Mouse (Mus musculus) common myeloid progenitor, adult 5-6 weeks (primary cell): ENCODE measurements around the gene Htra3. TPM values are rescaled to one million over a fixed set of nuclear protein-coding genes. Genes with fewer than 3 reads are reported as not detected.
A peak's percentile ranks its signal among the peaks of the same experiment; 100 is the strongest.

ENCODE experiments used
- ATAC-seq: replicated peaks from 2 replicates; pipeline ENCODE4 v1.8.0; 2016; ENCODE audit warnings: low read depth, mild to moderate bottlenecking, moderate TSS enrichment, inconsistent platforms; ENCODE audit not compliant: poor library complexity, severe bottlenecking
- total RNA-seq: library from RNA; stranded (forward); fragments of 200-1000, 187-1606 nt; gene quantifications from 2 replicates; pipeline ENCODE4 v1.2.3, GENCODE M21; 2017

The Htra3 gene
- total RNA-seq, 1 experiment from 2014 or later, result not detected

DNA sequence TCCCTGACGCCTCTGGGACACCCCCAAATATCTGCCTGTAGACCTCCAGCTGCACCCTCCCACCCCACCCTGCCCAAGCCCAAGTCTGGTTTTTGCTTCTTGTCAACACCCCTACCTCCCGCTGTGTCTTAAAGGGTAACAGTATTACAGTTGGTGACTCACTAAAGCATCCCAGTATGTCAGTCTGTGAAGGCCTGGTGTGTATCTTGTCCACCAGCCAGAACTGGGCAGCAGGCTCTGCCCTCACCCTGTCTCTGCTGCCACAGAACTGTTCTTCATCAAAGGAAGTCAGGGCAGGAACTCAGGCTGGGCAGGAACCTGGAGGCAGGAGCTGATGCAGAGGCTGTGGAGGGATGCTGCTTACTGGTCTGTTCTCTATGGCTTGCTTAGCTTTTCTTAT is 53.2 kb downstream of the Htra3 start:
- no peak for ATAC-seq

DNA sequence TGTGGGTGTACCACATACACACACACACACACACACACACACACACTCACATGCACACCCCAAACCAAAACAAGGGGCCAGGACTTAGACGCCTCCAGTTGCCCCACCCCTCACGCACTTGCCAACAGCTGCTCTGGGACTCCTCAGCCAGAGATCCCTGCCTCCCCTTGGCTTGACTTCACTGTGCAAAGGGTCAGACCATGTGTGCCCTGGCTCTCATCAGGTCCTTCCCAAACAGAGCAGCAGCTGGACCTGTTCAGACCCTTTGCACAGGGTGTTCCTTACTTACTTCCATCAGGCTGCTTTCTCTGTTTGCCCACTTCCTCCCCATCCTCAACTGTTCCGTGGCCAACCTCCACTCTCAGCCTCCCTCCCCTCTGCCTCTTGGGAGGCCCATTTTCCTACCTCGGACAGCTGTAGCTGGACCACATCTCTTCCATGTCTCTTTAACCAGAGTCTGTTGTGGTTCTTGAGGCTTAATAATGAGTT is 54.8 kb downstream of the Htra3 start:
- ATAC-seq, result peak; percentile 72

DNA sequence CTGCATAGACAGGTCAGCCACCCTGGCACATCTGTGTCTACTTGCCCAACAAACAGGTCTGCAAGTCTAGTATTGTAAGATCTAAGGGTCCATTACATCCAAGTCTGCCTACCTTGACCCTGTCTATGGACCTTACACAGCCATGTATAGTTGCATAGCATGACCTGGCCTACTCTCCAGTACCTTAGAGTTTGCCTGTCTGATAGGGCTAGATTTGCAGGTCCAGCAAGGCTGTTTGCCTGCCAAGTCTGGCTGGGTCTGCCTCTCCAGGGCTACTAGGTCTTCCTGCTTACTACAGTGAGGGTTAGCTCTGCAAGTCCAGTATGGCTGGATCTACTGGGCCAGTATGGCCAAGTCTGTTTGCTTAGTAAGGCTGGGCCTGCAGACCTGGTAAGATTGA is 55.8 kb downstream of the Htra3 start:
- ATAC-seq, result no peak

DNA sequence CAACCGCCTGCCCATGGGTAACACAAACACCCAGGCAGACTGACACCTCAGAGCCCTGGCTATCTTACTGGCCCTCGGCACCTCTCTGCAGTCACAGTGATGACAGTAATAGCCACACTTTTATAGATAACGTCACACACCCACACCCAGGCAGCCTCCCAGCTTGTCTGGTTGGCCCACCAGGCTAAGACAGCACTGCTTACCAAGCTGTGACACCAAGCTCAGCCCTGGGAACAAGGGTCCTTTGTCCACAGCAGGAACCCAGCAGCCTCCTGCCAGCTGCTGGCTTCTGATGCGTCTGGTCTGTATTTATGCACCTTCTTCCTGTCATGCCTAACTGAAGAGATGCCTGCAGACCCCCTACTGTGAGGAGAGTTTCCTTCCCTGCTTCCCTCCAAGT is 58.5 kb downstream of the Htra3 start:
- ATAC-seq, result no peak

DNA sequence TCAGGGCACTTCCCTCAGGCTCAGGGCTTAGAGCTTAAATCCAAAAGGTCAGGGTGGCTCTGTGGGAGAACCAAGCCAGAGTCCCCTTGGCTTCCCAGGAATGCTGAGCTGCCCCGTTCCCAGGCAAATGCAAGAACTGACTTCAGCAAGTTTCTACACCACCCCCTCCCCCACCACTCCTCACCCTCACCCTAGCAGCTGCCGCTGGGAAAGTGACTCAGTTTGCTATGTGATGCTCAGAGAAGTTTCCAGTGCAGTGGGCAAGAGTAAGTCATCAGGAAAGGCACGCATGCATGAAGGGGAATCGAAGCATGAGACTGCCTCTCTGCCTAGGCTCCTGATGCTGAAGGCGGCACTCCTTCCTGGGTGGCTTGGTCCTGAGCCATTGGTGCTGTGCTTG is 62.6 kb downstream of the Htra3 start:
- no peak for ATAC-seq

DNA sequence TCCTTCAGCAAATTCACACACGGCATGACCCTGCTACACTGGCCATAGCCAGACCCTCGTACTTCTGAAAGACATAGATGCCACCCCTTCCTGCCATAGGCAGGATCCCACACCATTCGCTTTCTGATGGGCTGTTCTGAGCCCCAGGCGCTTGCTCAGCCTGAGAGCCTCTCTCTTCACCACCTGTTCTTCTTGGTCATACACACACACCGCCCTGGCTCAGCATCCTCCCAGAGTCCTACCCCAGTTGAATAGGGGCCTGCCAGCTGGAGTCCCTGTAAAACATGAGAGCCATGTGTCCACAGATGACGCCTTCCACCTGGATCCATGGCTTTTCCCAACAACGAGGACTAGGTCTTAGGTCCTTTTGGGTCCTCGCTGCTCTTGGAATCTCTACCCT is 66.9 kb downstream of the Htra3 start:
- ATAC-seq, result no peak

DNA sequence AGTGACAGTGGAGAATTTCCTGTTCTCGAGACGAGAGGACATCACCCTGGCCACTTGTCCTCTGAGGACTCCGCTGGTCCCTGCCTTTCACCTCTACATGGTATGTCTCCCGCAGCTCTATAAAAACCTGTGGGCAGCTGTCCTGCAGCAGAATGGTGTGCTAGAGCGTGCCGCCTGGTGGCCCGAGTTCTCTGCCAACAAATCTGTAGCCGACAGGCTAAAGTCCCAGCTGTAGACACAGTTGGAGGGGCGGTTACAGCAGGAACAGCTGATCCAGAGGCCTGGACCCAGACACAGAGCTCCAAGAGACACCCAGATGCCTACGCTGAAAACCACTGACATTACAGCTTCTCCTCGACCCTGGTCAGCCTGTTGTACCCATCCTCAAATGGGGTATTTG is 67.7 kb downstream of the Htra3 start:
- no peak for ATAC-seq

DNA sequence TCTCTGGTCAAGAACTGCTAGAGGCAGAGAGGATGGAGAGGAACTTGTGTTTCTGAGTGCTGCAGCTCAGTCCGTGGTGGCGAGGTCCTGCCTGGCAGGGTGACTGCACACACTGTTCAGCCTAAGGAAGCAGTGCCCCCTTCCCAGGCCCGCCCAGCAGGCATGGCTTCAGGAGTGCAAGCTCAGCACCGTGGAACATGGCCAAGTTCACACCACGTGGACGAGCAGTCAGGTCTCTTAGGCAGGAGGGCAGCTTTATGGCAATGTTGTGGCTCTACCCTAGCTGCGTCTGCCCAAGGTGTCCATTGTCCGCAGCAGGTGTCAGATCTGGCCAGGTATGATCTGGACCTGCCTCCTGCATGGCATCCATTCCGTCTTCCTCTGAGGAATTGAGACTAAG is 68.4 kb downstream of the Htra3 start:
- ATAC-seq, result no peak

DNA sequence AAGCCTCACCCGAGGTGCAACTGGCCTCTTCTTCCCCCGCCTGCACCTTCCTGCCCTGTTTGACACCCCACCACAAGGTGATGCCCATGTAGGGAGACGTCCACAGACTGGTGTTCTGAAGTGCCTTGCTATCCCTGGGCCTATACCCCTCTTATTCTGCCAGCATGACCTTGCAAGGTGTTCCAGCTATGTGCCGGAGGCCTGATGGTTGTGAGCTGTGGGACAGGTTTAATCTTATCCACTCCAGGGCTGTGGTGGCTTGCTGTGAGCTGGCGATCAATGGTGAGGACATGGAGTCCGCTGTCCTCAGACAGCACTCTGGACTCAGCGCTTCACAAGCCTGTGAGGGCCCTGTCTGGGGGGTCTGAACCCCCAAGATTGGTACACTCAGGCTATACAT is 69.2 kb downstream of the Htra3 start:
- ATAC-seq, result no peak

DNA sequence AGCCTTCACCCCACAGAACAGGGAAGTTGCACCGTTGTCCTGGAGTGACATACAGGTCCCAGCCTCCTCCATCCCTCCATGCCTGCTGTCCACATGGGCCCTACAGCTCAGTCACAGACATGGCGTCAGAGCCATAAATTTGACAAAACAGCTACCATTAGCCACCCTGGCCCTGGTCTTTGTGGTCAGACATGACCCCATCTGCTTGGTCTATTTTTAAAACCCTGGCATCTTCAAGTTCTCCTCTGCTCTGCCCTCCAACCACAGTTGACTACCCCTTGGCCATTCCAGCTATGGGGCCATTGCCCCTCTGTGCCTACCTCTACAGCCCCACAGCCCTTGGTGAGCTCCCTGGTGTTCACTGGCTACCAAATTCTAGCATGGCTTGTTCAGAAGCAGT is 69.6 kb downstream of the Htra3 start:
- no peak for ATAC-seq

DNA sequence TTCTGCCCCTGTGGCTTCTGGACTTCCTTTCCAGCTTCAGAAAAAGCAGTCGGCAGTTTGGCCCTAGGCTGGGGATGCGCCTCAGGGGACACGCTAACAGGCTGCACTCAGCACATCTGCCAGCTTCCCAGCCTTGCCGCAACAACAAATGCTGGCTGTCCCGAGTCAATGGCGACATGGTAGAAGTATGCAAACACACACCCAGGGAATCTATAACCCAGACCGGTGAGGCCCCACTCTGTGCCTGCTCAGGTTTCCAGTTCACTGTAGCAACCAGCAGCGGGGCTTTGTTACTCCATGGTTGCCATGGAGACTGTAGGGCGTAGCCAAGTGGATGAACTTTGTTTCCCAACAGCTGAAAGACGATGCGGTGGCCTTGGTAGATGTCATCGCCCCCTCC is 70.2 kb downstream of the Htra3 start:
- ATAC-seq, result no peak

DNA sequence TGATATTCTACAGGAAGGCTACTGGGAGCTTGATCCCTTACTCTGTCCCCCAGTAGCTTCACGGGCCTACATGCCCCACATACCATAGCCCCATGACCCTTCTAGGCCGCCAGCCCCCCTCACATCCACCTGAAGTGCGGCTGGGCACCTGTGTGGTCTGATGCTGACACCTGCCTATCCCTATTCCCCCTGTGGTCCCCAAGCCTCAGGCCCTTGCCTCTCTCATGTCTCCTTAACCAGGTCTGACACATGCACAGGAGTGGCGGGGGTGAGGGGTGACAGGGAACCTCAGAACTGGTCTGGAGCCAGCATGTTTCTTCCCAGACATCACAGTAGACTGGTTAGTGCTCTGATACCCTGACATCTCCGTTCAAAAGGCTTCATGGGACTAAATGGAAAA is 71.0 kb downstream of the Htra3 start:
- ATAC-seq, result no peak

DNA sequence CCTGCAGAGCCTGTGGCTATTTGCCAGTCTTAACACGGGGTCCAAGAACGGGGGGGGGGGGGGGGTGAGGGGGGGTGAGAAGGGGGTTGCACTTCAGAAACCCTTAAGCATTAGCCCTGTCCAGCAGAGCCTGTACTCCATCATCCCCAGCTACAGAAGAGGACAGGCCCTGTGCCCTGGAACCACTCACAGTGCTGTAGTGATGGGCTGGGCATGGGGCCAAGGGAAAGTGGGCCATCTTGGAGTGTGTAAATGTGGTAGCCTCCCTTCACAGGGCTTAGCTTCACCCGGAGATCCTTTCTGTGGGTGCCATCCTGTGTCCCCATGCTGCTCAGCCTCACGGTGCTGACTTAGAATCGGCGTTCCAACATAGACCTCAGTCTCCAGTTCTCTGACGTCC is 71.8 kb downstream of the Htra3 start:
- no peak for ATAC-seq

DNA sequence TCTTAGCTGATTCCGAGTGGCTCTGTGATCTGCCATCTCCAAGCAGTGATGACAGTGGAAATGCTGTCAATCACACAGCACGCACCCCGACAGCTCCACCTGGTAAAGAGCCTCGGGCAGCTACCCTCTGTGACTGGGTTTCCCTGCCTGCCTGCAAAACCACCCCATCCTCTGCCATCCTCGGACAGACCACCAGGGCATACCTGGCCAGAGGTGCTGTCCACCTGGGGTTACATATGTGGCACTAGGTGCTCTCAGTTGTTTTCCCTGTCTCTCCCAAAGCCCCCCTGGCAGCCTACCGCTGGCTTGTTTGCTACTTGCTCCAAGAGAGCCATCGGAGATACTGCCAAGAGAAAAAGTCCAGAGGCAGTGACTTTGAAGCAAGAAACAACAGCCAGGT is 72.8 kb downstream of the Htra3 start:
- no peak for ATAC-seq

DNA sequence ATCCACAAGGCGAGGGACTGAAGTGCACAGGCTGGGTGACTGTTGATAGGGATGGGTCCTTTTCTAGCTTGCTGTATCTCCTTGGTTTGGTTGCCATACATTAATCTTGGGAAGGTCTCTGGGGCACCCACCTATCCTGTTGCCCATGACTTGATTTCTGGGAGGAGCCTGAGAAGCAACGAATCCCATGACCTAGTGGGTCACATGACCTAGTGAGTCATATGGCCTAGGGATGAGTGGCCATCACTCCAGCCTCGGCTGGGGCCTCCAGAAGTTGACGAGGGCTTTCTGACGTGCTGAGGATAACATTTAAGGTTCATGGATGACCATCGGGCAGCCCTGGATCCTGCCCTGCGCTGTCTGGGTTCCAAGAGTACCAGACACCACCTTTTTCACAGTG is 74.2 kb downstream of the Htra3 start:
- no peak for ATAC-seq

Other genes with a start within 250 kb of the Htra3 start
- gene Cpz, start 154.1 kb downstream of the Htra3 start, total RNA-seq, result not detected in 2 replicates
- gene Trmt44, start 104.7 kb downstream of the Htra3 start, total RNA-seq, result 6.6 and 7.4 TPM in 2 replicates
- gene Acox3, start 96.7 kb downstream of the Htra3 start, total RNA-seq, result 20.4 and 21.1 TPM in 2 replicates
- gene Sh3tc1, start 60.2 kb upstream of the Htra3 start, total RNA-seq, result 3.9 and 8.5 TPM in 2 replicates
- gene Ablim2, start 78.1 kb upstream of the Htra3 start, total RNA-seq, result not detected in 2 replicates
- 1.5 and 3.6 TPM in 2 replicates for gene Afap1, start 213.5 kb upstream of the Htra3 start, total RNA-seq